Mouse (Mus musculus): ENCODE data around the gene Sfxn5. TPM values are rescaled to one million over a fixed set of nuclear protein-coding genes. Genes with fewer than 3 reads are reported as not detected.

Gene Sfxn5
- total RNA-seq, 1 experiment from 2014 or later, result 7.3 TPM

GRCm38 (mm10) chr6:85186033-85186743, 147.0 kb downstream of the Sfxn5 start:
- no peak for ATAC-seq (replicated peaks; ENCODE audit: insufficient number of reproducible peaks, low FRiP score, low TSS enrichment, poor library complexity, severe bottlenecking)

GRCm38 (mm10) chr6:85183951-85184350, 149.3 kb downstream of the Sfxn5 start:
- no peak for ATAC-seq (replicated peaks; ENCODE audit: insufficient number of reproducible peaks, low FRiP score, low TSS enrichment, poor library complexity, severe bottlenecking)

GRCm38 (mm10) chr6:85180036-85180435, 153.2 kb downstream of the Sfxn5 start:
- ATAC-seq (replicated peaks; ENCODE audit: insufficient number of reproducible peaks, low FRiP score, low TSS enrichment, poor library complexity, severe bottlenecking), result no peak

GRCm38 (mm10) chr6:85179569-85179968, 153.7 kb downstream of the Sfxn5 start:
- no peak for ATAC-seq (replicated peaks; ENCODE audit: insufficient number of reproducible peaks, low FRiP score, low TSS enrichment, poor library complexity, severe bottlenecking)

DNA sequence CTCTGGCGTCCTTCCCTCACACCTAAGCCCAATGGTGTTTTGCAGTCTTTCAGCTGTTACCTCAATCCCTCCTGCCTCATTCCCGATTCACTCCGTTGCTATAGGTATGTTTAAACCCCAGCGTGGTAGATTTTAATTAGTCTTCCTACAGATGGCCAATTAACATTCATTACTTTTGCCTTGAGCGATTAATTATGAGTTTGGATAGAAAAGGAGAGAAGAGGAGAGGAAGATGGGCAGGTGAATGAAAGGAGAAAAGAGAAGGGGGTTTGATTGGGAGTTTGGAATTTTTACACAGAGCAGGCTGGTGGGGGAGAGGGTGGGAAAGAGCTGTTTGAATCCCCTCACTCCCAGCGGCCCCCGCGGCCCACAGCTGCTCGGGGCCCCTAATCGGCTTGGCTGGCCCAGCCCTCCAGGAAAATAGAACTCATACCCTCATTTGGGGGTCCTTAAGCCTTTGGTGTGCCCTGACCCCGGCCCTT, 167.7 kb downstream of the Sfxn5 start:
- ATAC-seq (replicated peaks; ENCODE audit: insufficient number of reproducible peaks, low FRiP score, low TSS enrichment, poor library complexity, severe bottlenecking), result no peak

Other genes with a start within 250 kb of the Sfxn5 start
- 25.1 to 47.0 TPM (median 29.7 TPM) in 3 replicates for gene Spr, start 195.7 kb downstream of the Sfxn5 start, total RNA-seq (2017)
- gene Emx1, start 146.0 kb downstream of the Sfxn5 start, total RNA-seq (2017), result not detected in 3 replicates
- gene Rab11fip5, start 41.2 kb upstream of the Sfxn5 start, total RNA-seq (2017), result 1.6 to 3.0 TPM (median 1.6 TPM) in 3 replicates
- not detected in 3 replicates for gene Noto, start 90.5 kb upstream of the Sfxn5 start, total RNA-seq (2017)
- gene Smyd5, start 98.6 kb upstream of the Sfxn5 start, total RNA-seq (2017), result 19.5 to 21.8 TPM (median 20.2 TPM) in 3 replicates
- gene Cct7, start 118.1 kb upstream of the Sfxn5 start, total RNA-seq (2017), result 150 to 194 TPM (median 161 TPM) in 3 replicates
- 8.6 to 11.3 TPM (median 10.1 TPM) in 3 replicates for gene Pradc1, start 118.5 kb upstream of the Sfxn5 start, total RNA-seq (2017)
- gene Fbxo41, start 169.6 kb upstream of the Sfxn5 start, total RNA-seq (2017), result not detected in 3 replicates
- gene Egr4, start 180.2 kb upstream of the Sfxn5 start, total RNA-seq (2017), result not detected in 3 replicates

All from monocyte, adult 5-6 weeks (primary cell).